Comparison of ENCODE assay signal across 12 mouse cellular contexts in the genomic region with DNA sequence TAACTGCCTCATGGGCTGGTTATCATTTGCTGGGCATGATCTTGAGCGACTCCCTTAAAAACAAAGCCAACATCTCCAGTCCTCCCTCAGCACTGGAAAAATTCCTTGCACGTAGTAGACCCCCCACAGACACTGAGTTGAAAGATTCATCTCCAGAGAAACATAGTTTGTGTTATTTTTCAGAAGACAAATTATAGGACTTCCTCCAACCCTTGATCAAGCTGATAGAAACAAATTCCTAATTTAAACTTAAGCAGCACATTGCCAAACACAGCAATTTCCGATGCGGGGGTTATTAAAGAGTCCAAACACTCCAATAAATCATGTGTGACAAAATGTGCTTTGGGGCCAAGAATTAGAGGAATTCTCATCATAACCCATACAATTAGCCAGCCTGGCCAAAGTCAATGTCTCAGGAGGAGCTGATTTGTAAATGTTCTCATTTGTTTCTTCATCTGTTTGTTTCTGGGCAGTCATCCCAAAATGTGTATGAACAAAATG.
DNase-seq lines count a peak whose midpoint lies in the region; ATAC-seq lines count a peak whose summit lies in the region.
"Had no signal": no experiment of that assay in that cellular context is flagged by ENCODE, and none has a peak within 500 bp of the region (broad histone marks: within the 10 kb centered on the region; RNA-seq: fewer than 3 reads in every experiment).

No protein-coding gene starts in this region.

- no peaks in the 10 kb centered on the region for H3K27me3 ChIP-seq in kidney, embryonic 15.5 days

- no peak overlapping the region for H3K4me3 ChIP-seq in kidney, embryonic 15.5 days (replicated peaks)
- H3K4me3 ChIP-seq: layer of hippocampus, adult 2 months had no signal

- H3K27ac ChIP-seq in kidney, embryonic 15.5 days = no peak overlapping the region
- H3K27ac ChIP-seq: layer of hippocampus, adult 2 months; macrophage had no signal

- 49% methylated on average over 4 of the region's 4 CpGs for WGBS in kidney, embryonic 15.5 days

- no peak overlapping the region for H3K4me2 ChIP-seq in kidney, embryonic 15.5 days

- intact Hi-C loops in left cerebral cortex, postnatal 36 days (cut with DNase I) = no loop called here

- H3K9me3 ChIP-seq in kidney, embryonic 15.5 days (replicated peaks) = no peaks in the 10 kb centered on the region

- ATAC-seq in kidney, embryonic 15.5 days (replicated peaks; ENCODE audit: low FRiP score) = peak; percentile 75
- ATAC-seq: forebrain, embryonic 14.5 days had no signal

- peaks cover 8% of the 10 kb centered on the region; the same call in 1 of the 2 replicates for H3K4me1 ChIP-seq in kidney, embryonic 15.5 days

- no peaks in the 10 kb centered on the region for H3K36me3 ChIP-seq in kidney, embryonic 15.5 days

- H3K9ac ChIP-seq in kidney, embryonic 15.5 days = no peak overlapping the region

- peak; percentile 8 for DNase-seq in adrenal gland, postnatal 10 days
- DNase-seq in adrenal gland, adult (ENCODE audit: inconsistent age in 2 of 2, low spot score in 1 of 2) = no peak
- DNase-seq in kidney, adult 9 months = peak; percentile 51
- no peak for DNase-seq in kidney, adult 11 months
- DNase-seq in lung, postnatal 36 days = peak; percentile 60
- no peak for DNase-seq in left cerebral cortex, postnatal 36 days (ENCODE audit: low spot score in 2 of 2)
- no peak for DNase-seq in left cerebral cortex, adult 9 months (ENCODE audit: low spot score in 2 of 2)
- DNase-seq: cerebellum, adult 9-11 months had no signal

Comparison
In these comparisons a context has a peak if more than half of its experiments do, and no peak if none do; other contexts are left out.
1. DNase-seq: peak in adrenal gland, postnatal 10 days (single experiment), kidney, adult 9 months (single experiment) and lung, postnatal 36 days (single experiment); none in adrenal gland, adult (0 of 2), kidney, adult 11 months (single experiment), left cerebral cortex, postnatal 36 days (0 of 2) and left cerebral cortex, adult 9 months (0 of 2).